Mouse (Mus musculus) testis, postnatal 10 days (tissue): ENCODE results near the gene Cog7.

Source experiments
- DNase-seq: peaks from one replicate; pipeline ENCODE4 v3.0.0; 2021; ENCODE audit warnings: low spot score

Gene Cog7

GRCm38 (mm10) chr7:121890636-121891360 lies 90.7 kb downstream of the Cog7 start:
- no peak for DNase-seq

GRCm38 (mm10) chr7:121880246-121880645 lies 101.3 kb downstream of the Cog7 start:
- no peak for DNase-seq

GRCm38 (mm10) chr7:121874784-121875183 lies 106.7 kb downstream of the Cog7 start:
- no peak for DNase-seq

- DNase-seq = no peak
Measured at GRCm38 (mm10) chr7:121873998-121874397, 107.5 kb downstream of the Cog7 start.

- no peak for DNase-seq
Measured at GRCm38 (mm10) chr7:121871631-121872030, 109.9 kb downstream of the Cog7 start.

- no peak for DNase-seq
Measured at GRCm38 (mm10) chr7:121864858-121865585, 116.5 kb downstream of the Cog7 start, which contains the start of gene Scnn1b. Gene Scnn1b, plus strand, starts transcription at chr7:121865038.

GRCm38 (mm10) chr7:121858939-121859338 lies 122.6 kb downstream of the Cog7 start:
- peak; percentile 84 for DNase-seq

- DNase-seq = peak; percentile 60
Measured at GRCm38 (mm10) chr7:121857177-121857884, 124.2 kb downstream of the Cog7 start.

- DNase-seq = no peak
Measured at GRCm38 (mm10) chr7:121848537-121849168, 132.9 kb downstream of the Cog7 start.

- no peak for DNase-seq
Measured at GRCm38 (mm10) chr7:121845964-121846363, 135.5 kb downstream of the Cog7 start.

GRCm38 (mm10) chr7:121842234-121842633 lies 139.3 kb downstream of the Cog7 start:
- no peak for DNase-seq

- DNase-seq = no peak
Measured at GRCm38 (mm10) chr7:121840810-121841209, 140.7 kb downstream of the Cog7 start.

GRCm38 (mm10) chr7:121836827-121837226 lies 144.7 kb downstream of the Cog7 start:
- DNase-seq = no peak

- DNase-seq = no peak
Measured at GRCm38 (mm10) chr7:121835392-121835791, 146.1 kb downstream of the Cog7 start.
